Mouse (Mus musculus) intestine, embryonic 16.5 days (tissue): ENCODE data around the gene Ntng1. TPM values are rescaled to one million over a fixed set of nuclear protein-coding genes. Genes with fewer than 3 reads are reported as not detected.
A peak's percentile ranks its signal among the peaks of the same experiment; 100 is the strongest.

Experiments
- ATAC-seq: fragments of 200-750 bp; cut with Nextera tagmentation; 2 replicates; pipeline ENCODE4 v1.8.0; 2017; ENCODE audit warnings: moderate TSS enrichment, moderate library complexity
- H3K27ac ChIP-seq: fragments of 300-500 bp; sonication (generic); 2 replicates; pipeline ENCODE4 v1.5.1; 2014; ENCODE audit warnings: mild to moderate bottlenecking, low read length
- H3K27me3 ChIP-seq: fragments of 300-500 bp; sonication (generic); replicated peaks from 2 replicates; pipeline ENCODE4 v1.6.1; 2014; ENCODE audit warnings: low read length, control low read depth, mixed read lengths; ENCODE audit not compliant: control insufficient read depth, insufficient read depth
- H3K36me3 ChIP-seq: fragments of 300-500 bp; sonication (generic); 2 replicates; pipeline ENCODE4 v1.6.1; 2014; ENCODE audit warnings: low read length, control low read depth; ENCODE audit not compliant: control insufficient read depth, insufficient read depth
- H3K4me1 ChIP-seq: fragments of 300-500 bp; sonication (generic); 2 replicates; pipeline ENCODE4 v1.6.1; 2014; ENCODE audit warnings: low read length, control low read depth, mixed read lengths; ENCODE audit not compliant: control insufficient read depth, insufficient read depth
- H3K4me2 ChIP-seq: fragments of 300-500 bp; sonication (generic); 2 replicates; pipeline ENCODE4 v1.6.1; 2014; ENCODE audit warnings: low read depth, low read length, control low read depth
- H3K4me3 ChIP-seq: fragments of 300-500 bp; sonication (generic); 2 replicates; pipeline ENCODE4 v1.5.1; 2014; ENCODE audit warnings: mild to moderate bottlenecking, low read length
- H3K9ac ChIP-seq: fragments of 300-500 bp; sonication (generic); 2 replicates; pipeline ENCODE4 v1.6.1; 2014; ENCODE audit warnings: low read depth, low read length
- H3K9me3 ChIP-seq: fragments of 300-500 bp; sonication (generic); 2 replicates; pipeline ENCODE4 v1.6.1; 2016; ENCODE audit warnings: low read length, control low read depth; ENCODE audit not compliant: control insufficient read depth
- WGBS: fragments of 180-500 bp; shearing (Covaris S2); extraction: QIAGEN DNeasy Blood & Tissue Kit; methylation state at CpG from one replicate; pipeline ENCODE4 v1.1.7; 2014; 5-methylcytosine and 5-hydroxymethylcytosine counted together
- polyA plus RNA-seq: library from polyadenylated mRNA; unstranded; fragments of >200 nt; fragmentation: Nextera tagmentation; extraction: Ambion mirVana; gene quantifications from 2 replicates; pipeline ENCODE4 v1.2.1, GENCODE M21; 2015

Ntng1 gene
- polyA plus RNA-seq, 1 experiment from 2014 or later: 3.0 TPM

GRCm38 (mm10) chr3:109732327-109733182 is 411.3 kb downstream of the Ntng1 start:
- Histone ChIP-seq H3K4me2 (no peak overlapping the region), H3K27ac (no peak overlapping the region), H3K36me3 (no peaks in the 10 kb centered on the region), H3K4me3 (no peak overlapping the region), H3K4me1 (0 out of 2 replicates have a peak, but pooled peaks cover 2% of the 10 kb centered on the region), H3K27me3 (no peaks in the 10 kb centered on the region), H3K9ac (no peak overlapping the region), H3K9me3 (no peaks in the 10 kb centered on the region)
- ATAC-seq: peak; percentile 92
- 48% methylated on average over 10 of the region's 10 CpGs for WGBS

- Histone ChIP-seq H3K9ac (no peak overlapping the region), H3K27ac (no peak overlapping the region), H3K4me1 (0 out of 2 replicates have a peak, but pooled peaks cover 2% of the 10 kb centered on the region), H3K4me2 (no peak overlapping the region), H3K27me3 (no peaks in the 10 kb centered on the region), H3K4me3 (no peak overlapping the region), H3K9me3 (no peaks in the 10 kb centered on the region), H3K36me3 (no peaks in the 10 kb centered on the region)
- no peak for ATAC-seq
- WGBS: 76% methylated on average over 5 of the region's 5 CpGs
These were observed 412.1 kb downstream of the Ntng1 start for GRCm38 (mm10) chr3:109731592-109732230.

Other genes starting within 250 kb of the Ntng1 start
- 12.0 and 12.7 TPM in 2 replicates for gene Prmt6, start 107.0 kb upstream of the Ntng1 start, polyA plus RNA-seq